11 mouse cellular contexts compared by ENCODE assay signal in genomic region chr7:3391081-3391451, GRCm38 (mm10). TPM values are rescaled to one million over a fixed set of nuclear protein-coding genes. Genes with fewer than 3 reads are reported as not detected.
DNase-seq lines count a peak whose midpoint lies in the region; ATAC-seq and TF ChIP-seq lines count a peak whose summit lies in the region.
"Had no signal": no experiment of that assay in that cellular context is flagged by ENCODE, and none has a peak within 500 bp of the region (broad histone marks: within the 10 kb centered on the region; RNA-seq: fewer than 3 reads in every experiment).

No protein-coding gene starts in this region.

- no peak for DNase-seq in heart, adult 18-20 months
- no peak for DNase-seq in MEL (ENCODE audit: low read depth, low spot score)
- DNase-seq in midbrain, embryonic 10.5 days (ENCODE audit: low spot score), result no peak
- no peak for DNase-seq in ovary, postnatal 36 days (ENCODE audit: low spot score)
- DNase-seq in yolk sac, embryonic 10.5 days (ENCODE audit: low spot score), result no peak
- DNase-seq in frontal cortex, adult 2 months (ENCODE audit: extremely low spot score in 1 of 2, low spot score in 1 of 2), result no peak
- DNase-seq: adrenal gland, postnatal 10 days; kidney, postnatal 10 days; lung, postnatal 36 days had no signal

- peaks cover 21% of the 10 kb centered on the region for H3K4me1 ChIP-seq in heart, embryonic 13.5 days
- H3K4me1 ChIP-seq in MEL (ENCODE audit: control insufficient read depth in 1 of 2, insufficient read depth in 2 of 2, low read length in 2 of 2), result peaks cover 0 to 18% of the 10 kb centered on the region in 2 experiments; a peak in 3 of 4 replicates
- H3K4me1 ChIP-seq in forebrain, embryonic 16.5 days (replicated peaks; ENCODE audit: control insufficient read depth, insufficient read depth, low read length), result peaks cover 53% of the 10 kb centered on the region
- peaks cover 43% of the 10 kb centered on the region for H3K4me1 ChIP-seq in midbrain, embryonic 10.5 days

- peaks cover 9% of the 10 kb centered on the region; the same call in 1 of the 2 replicates for H3K27me3 ChIP-seq in heart, embryonic 13.5 days (replicated peaks)
- no peaks in the 10 kb centered on the region for H3K27me3 ChIP-seq in MEL (ENCODE audit: control insufficient read depth in 1 of 2, insufficient read depth in 2 of 2, low read length in 2 of 2)
- no peaks in the 10 kb centered on the region for H3K27me3 ChIP-seq in forebrain, embryonic 16.5 days (replicated peaks; ENCODE audit: control insufficient read depth, insufficient read depth, low read length)
- H3K27me3 ChIP-seq in midbrain, embryonic 10.5 days (ENCODE audit: low read depth, poor library complexity, severe bottlenecking), result no peaks in the 10 kb centered on the region

- no peaks in the 10 kb centered on the region; the same call in 1 of the 2 replicates for H3K36me3 ChIP-seq in heart, embryonic 13.5 days
- peaks cover 0 to 20% of the 10 kb centered on the region in 2 experiments; a peak in 2 of 4 replicates for H3K36me3 ChIP-seq in MEL (ENCODE audit: control insufficient read depth in 1 of 2, insufficient read depth in 2 of 2, low read length in 2 of 2)
- H3K36me3 ChIP-seq in forebrain, embryonic 16.5 days (ENCODE audit: control insufficient read depth, insufficient read depth), result peaks cover 4% of the 10 kb centered on the region
- H3K36me3 ChIP-seq in midbrain, embryonic 10.5 days, result peaks cover 16% of the 10 kb centered on the region

- TF ChIP-seq RAD21 in MEL (IDR thresholded peaks at IDR 0.05; ENCODE audit: low read depth, low read length), result no peak

- H3K79me2 ChIP-seq in MEL (ENCODE audit: control insufficient read depth, insufficient read depth, low read length, poor library complexity), result peaks cover 13% of the 10 kb centered on the region

- peak overlapping the region; percentile 62 for H3K4me2 ChIP-seq in heart, embryonic 13.5 days
- H3K4me2 ChIP-seq in forebrain, embryonic 16.5 days (ENCODE audit: low read length), result peak overlapping the region; percentile 85

- no peak for TF ChIP-seq POLR2A in MEL (IDR thresholded peaks at IDR 0.05; ENCODE audit: control insufficient read depth in 1 of 2, insufficient read depth in 1 of 2, low read depth in 1 of 2, low read length in 2 of 2, poor library complexity in 1 of 2)

- H3K9me3 ChIP-seq in heart, embryonic 13.5 days, result no peaks in the 10 kb centered on the region
- no peaks in the 10 kb centered on the region for H3K9me3 ChIP-seq in MEL (replicated peaks; ENCODE audit: insufficient read depth, low read length)
- H3K9me3 ChIP-seq in forebrain, embryonic 16.5 days (ENCODE audit: control insufficient read depth, low read length), result no peaks in the 10 kb centered on the region
- no peaks in the 10 kb centered on the region for H3K9me3 ChIP-seq in midbrain, embryonic 10.5 days (replicated peaks)

- H3K9ac ChIP-seq in heart, embryonic 13.5 days, result 0 out of 2 replicates have a peak overlapping the region, but pooled peaks have one; percentile 50
- H3K9ac ChIP-seq in MEL (ENCODE audit: control insufficient read depth, low read depth, low read length, poor library complexity, severe bottlenecking), result peak overlapping the region; percentile 15; the same call in 1 of the 2 replicates
- H3K9ac ChIP-seq in forebrain, embryonic 16.5 days (replicated peaks; ENCODE audit: low read depth, low read length), result peak overlapping the region; percentile 80

- H3K4me3 ChIP-seq in heart, embryonic 13.5 days, result peak overlapping the region; percentile 42
- H3K4me3 ChIP-seq in MEL (ENCODE audit: control insufficient read depth in 1 of 2, insufficient read depth in 1 of 2, low read depth in 2 of 2, low read length in 2 of 2), result peak overlapping the region; percentile 60 to 83
- peak overlapping the region; percentile 65 for H3K4me3 ChIP-seq in forebrain, embryonic 16.5 days (replicated peaks; ENCODE audit: low read length)
- peak overlapping the region; percentile 58 for H3K4me3 ChIP-seq in midbrain, embryonic 10.5 days

- H3K27ac ChIP-seq in heart, embryonic 13.5 days (replicated peaks), result no peak overlapping the region
- no peak overlapping the region for H3K27ac ChIP-seq in MEL (ENCODE audit: control insufficient read depth, low read depth, low read length)
- peak overlapping the region; percentile 76 for H3K27ac ChIP-seq in forebrain, embryonic 16.5 days (ENCODE audit: low read length)
- H3K27ac ChIP-seq in midbrain, embryonic 10.5 days (replicated peaks), result peak overlapping the region; percentile 85

- no peak for TF ChIP-seq CTCF in MEL (IDR thresholded peaks at IDR 0.05 in 2 of 3, conservative IDR thresholded peaks at IDR 0.05 in 1 of 3; ENCODE audit: control insufficient read depth in 1 of 3, insufficient read depth in 1 of 3, low read depth in 2 of 3, low read length in 3 of 3, poor library complexity in 1 of 3, severe bottlenecking in 1 of 3)

- WGBS in heart, embryonic 13.5 days, result 3% methylated on average over 12 of the region's 12 CpGs
- under 1% methylated on average over 11 of the region's 12 CpGs for WGBS in forebrain, embryonic 16.5 days
- WGBS in midbrain, embryonic 10.5 days, result 3% methylated on average over 12 of the region's 12 CpGs

- TF ChIP-seq EP300 in MEL (IDR thresholded peaks at IDR 0.05; ENCODE audit: low read depth in 1 of 2, low read length in 2 of 2), result no peak

- no peak for ATAC-seq in heart, embryonic 13.5 days (ENCODE audit: extremely low read depth, insufficient number of reproducible peaks, low FRiP score, low TSS enrichment)
- ATAC-seq in forebrain, embryonic 16.5 days, result peak; percentile 18

TF ChIP-seq in MEL, 35 proteins besides CTCF, POLR2A, EP300 and RAD21:
- TF ChIP-seq E2F4 (IDR thresholded peaks at IDR 0.05; ENCODE audit: borderline replicate concordance, low read depth, low read length) (no peak), POLR2AphosphoS2 (IDR thresholded peaks at IDR 0.05; ENCODE audit: low read length) (no peak), KAT2A (conservative IDR thresholded peaks at IDR 0.05; ENCODE audit: low read depth, low read length) (no peak), TAL1 (IDR thresholded peaks at IDR 0.05; ENCODE audit: low read length) (no peak), NELFE (IDR thresholded peaks at IDR 0.05; ENCODE audit: low read depth, low read length) (no peak), NRF1 (IDR thresholded peaks at IDR 0.05; ENCODE audit: insufficient read depth, low read depth, low read length, poor library complexity, severe bottlenecking) (no peak), TBP (IDR thresholded peaks at IDR 0.05; ENCODE audit: low read depth, low read length) (no peak), BHLHE40 (IDR thresholded peaks at IDR 0.05; ENCODE audit: borderline replicate concordance, low read depth, low read length) (no peak), ZKSCAN1 (IDR thresholded peaks at IDR 0.05; ENCODE audit: low read depth, low read length) (no peak)

RNA-seq across cellular contexts. Expression of gene Cacng8, which starts 0.6 kb away (rescaled TPM):
- polyA plus RNA-seq in heart, embryonic 13.5 days (2015; fragmentation: Nextera tagmentation; extraction: Ambion mirVana), result 0.71 and 0.86 TPM in 2 replicates
- total RNA-seq in heart, adult 18-20 months (2021), result not detected
- 4.6 and 5.6 TPM in 2 replicates for total RNA-seq in MEL (2012; rRNA removed)
- polyA plus RNA-seq in MEL (2012; ENCODE audit: insufficient read depth in 1 of 2, insufficient read length in 2 of 2, low read depth in 1 of 2, low replicate concordance in 2 of 2, missing spikeins in 1 of 2), result 1 to 10 TPM in 1 of 2 experiments, not detected in 1; 9.2 TPM
- 12.9 and 16.4 TPM in 2 replicates for polyA plus RNA-seq in forebrain, embryonic 16.5 days (2015; fragmentation: Nextera tagmentation; extraction: Ambion mirVana)
- 5.1 and 8.3 TPM in 2 replicates for polyA plus RNA-seq in midbrain, embryonic 10.5 days (2016; fragmentation: Nextera tagmentation; extraction: Ambion mirVana)
- 56.2 and 71.7 TPM in 2 replicates for polyA plus RNA-seq in frontal cortex, adult 2 months (2012; rRNA removed)

RNA-seq across cellular contexts. Expression of gene Cacng6, which starts 32.9 kb away (rescaled TPM):
- 16.8 and 18.3 TPM in 2 replicates for polyA plus RNA-seq in heart, embryonic 13.5 days (2015; fragmentation: Nextera tagmentation; extraction: Ambion mirVana)
- 1 to 10 TPM; 1.5 to 2.0 TPM for total RNA-seq in heart, adult 18-20 months (2021)
- not detected in 2 replicates for total RNA-seq in MEL (2012; rRNA removed)
- under 1 TPM in 1 of 2 experiments, not detected in 1; 0.08 TPM for polyA plus RNA-seq in MEL (2012; ENCODE audit: insufficient read depth in 1 of 2, insufficient read length in 2 of 2, low read depth in 1 of 2, low replicate concordance in 2 of 2, missing spikeins in 1 of 2)
- polyA plus RNA-seq in forebrain, embryonic 16.5 days (2015; fragmentation: Nextera tagmentation; extraction: Ambion mirVana), result 0.14 TPM in 1 of 2 replicates, not detected in the other
- not detected in 2 replicates for polyA plus RNA-seq in midbrain, embryonic 10.5 days (2016; fragmentation: Nextera tagmentation; extraction: Ambion mirVana)
- 3.9 and 4.3 TPM in 2 replicates for polyA plus RNA-seq in frontal cortex, adult 2 months (2012; rRNA removed)

RNA-seq across cellular contexts. Expression of gene Cacng7, which starts 58.3 kb away (rescaled TPM):
- 0.19 and 0.51 TPM in 2 replicates for polyA plus RNA-seq in heart, embryonic 13.5 days (2015; fragmentation: Nextera tagmentation; extraction: Ambion mirVana)
- total RNA-seq in heart, adult 18-20 months (2021), result 1 to 10 TPM; 3.7 to 4.6 TPM
- 0.04 TPM in 1 of 2 replicates, not detected in the other for total RNA-seq in MEL (2012; rRNA removed)
- under 1 TPM in 1 of 2 experiments, not detected in 1; 0.11 TPM for polyA plus RNA-seq in MEL (2012; ENCODE audit: insufficient read depth in 1 of 2, insufficient read length in 2 of 2, low read depth in 1 of 2, low replicate concordance in 2 of 2, missing spikeins in 1 of 2)
- 2.8 and 4.3 TPM in 2 replicates for polyA plus RNA-seq in forebrain, embryonic 16.5 days (2015; fragmentation: Nextera tagmentation; extraction: Ambion mirVana)
- 1.7 and 2.7 TPM in 2 replicates for polyA plus RNA-seq in midbrain, embryonic 10.5 days (2016; fragmentation: Nextera tagmentation; extraction: Ambion mirVana)
- polyA plus RNA-seq in frontal cortex, adult 2 months (2012; rRNA removed), result 253 and 329 TPM in 2 replicates

Comparison
In these comparisons a context has a peak if more than half of its experiments do, and no peak if none do; other contexts are left out.
1. H3K27ac ChIP-seq: peak in forebrain, embryonic 16.5 days (single experiment) and midbrain, embryonic 10.5 days (single experiment); none in heart, embryonic 13.5 days (single experiment) and MEL (single experiment).
2. H3K9ac ChIP-seq: peak in every context shown above with its lines; median percentile 80 in forebrain, embryonic 16.5 days; 50 in heart, embryonic 13.5 days; 15 in MEL.
3. RNA of gene Cacng7, which starts 58.3 kb away (polyA plus RNA-seq): 253 to 329 TPM in frontal cortex, adult 2 months; 2.8 to 4.3 TPM in forebrain, embryonic 16.5 days, 1.7 to 2.7 TPM in midbrain, embryonic 10.5 days, 0.19 to 0.51 TPM in heart, embryonic 13.5 days and 0.11 TPM in MEL; every median in the first group is over 10 times any median in the second.
4. Peak in every context shown above with its lines, with median percentiles within 50 percentile points of each other: H3K4me3 ChIP-seq.